Mouse (Mus musculus) embryonic fibroblast, embryonic 13.5 days (primary cell): ENCODE measurements around the gene Bag3.

Experiments used
- CTCF ChIP-seq: IDR thresholded peaks from 2 replicates; pipeline ENCODE4 v1.5.1; 2011; ENCODE audit warnings: mild to moderate bottlenecking, control low read depth, low read length, moderate library complexity, borderline replicate concordance; ENCODE audit not compliant: insufficient read depth
- POLR2A ChIP-seq: IDR thresholded peaks from 2 replicates; pipeline ENCODE4 v1.6.1; 2011; ENCODE audit warnings: low read depth, mild to moderate bottlenecking, control low read depth, low read length, moderate library complexity

DNA sequence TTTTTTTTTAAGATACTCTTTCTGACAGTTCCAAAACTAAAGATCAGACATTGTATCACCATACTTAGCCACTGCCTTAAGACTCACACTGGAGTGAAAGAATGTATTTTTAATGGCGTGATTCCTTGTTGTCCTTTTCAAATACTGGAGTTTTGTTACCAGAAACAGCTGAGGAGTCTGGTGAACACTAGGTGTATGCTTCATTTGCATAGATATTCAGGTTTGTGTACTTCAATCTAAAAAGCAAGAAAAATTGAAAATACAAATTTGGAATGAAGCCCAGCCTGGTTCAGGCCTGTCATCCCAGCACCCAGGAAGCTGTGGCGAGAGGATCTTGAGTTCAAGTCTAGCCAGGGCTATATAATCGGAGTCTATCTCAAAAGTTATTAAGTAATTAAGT is 1.2 kb downstream of the Bag3 start:
- TF ChIP-seq CTCF (no peak), POLR2A (no peak)
